Mouse (Mus musculus) embryonic fibroblast, embryonic 13.5 days (primary cell): ENCODE measurements around the gene Hist1h4c. TPM values are rescaled to one million over a fixed set of nuclear protein-coding genes. Genes with fewer than 3 reads are reported as not detected.
A peak's percentile ranks its signal among the peaks of the same experiment; 100 is the strongest.

Experiments
- H3K27ac ChIP-seq: 2 replicates; pipeline ENCODE4 v1.5.1; 2012; ENCODE audit warnings: low read length, control low read depth, inconsistent platforms; ENCODE audit not compliant: insufficient read depth
- H3K4me1 ChIP-seq: 2 replicates; pipeline ENCODE4 v1.6.1; 2011; ENCODE audit warnings: low read length; ENCODE audit not compliant: control insufficient read depth, insufficient read depth
- H3K4me3 ChIP-seq: 2 replicates; pipeline ENCODE4 v1.5.1; 2011; ENCODE audit warnings: mild to moderate bottlenecking, control low read depth, low read length; ENCODE audit not compliant: insufficient read depth
- CTCF ChIP-seq: IDR thresholded peaks from 2 replicates; pipeline ENCODE4 v1.5.1; 2011; ENCODE audit warnings: mild to moderate bottlenecking, control low read depth, low read length, moderate library complexity, borderline replicate concordance; ENCODE audit not compliant: insufficient read depth
- POLR2A ChIP-seq: IDR thresholded peaks from 2 replicates; pipeline ENCODE4 v1.6.1; 2011; ENCODE audit warnings: low read depth, mild to moderate bottlenecking, control low read depth, low read length, moderate library complexity
- polyA plus RNA-seq: library from polyadenylated mRNA; stranded (reverse); fragments of >200 nt; gene quantifications from 2 replicates; pipeline ENCODE4 v1.2.4, GENCODE M21; 2011; ENCODE audit warnings: low read depth; ENCODE audit not compliant: missing spikeins, insufficient read length

Hist1h4c gene
- polyA plus RNA-seq, 1 experiment: 3.8 TPM

GRCm38 (mm10) chr13:23742007-23742406, 43.8 kb upstream of the Hist1h4c start:
- TF ChIP-seq CTCF (no peak), POLR2A (no peak)
- H3K27ac ChIP-seq: no peak overlapping the region
- no peak overlapping the region for H3K4me3 ChIP-seq
- H3K4me1 ChIP-seq: peaks cover 6% of the 10 kb centered on the region; the same call in 1 of the 2 replicates

GRCm38 (mm10) chr13:23740910-23741309, 42.7 kb upstream of the Hist1h4c start:
- TF ChIP-seq CTCF (no peak), POLR2A (no peak)

GRCm38 (mm10) chr13:23740256-23740840, 42.1 kb upstream of the Hist1h4c start:
- Histone ChIP-seq H3K4me1 (peaks cover 6% of the 10 kb centered on the region), H3K4me3 (peak overlapping the region; percentile 83), H3K27ac (peak overlapping the region; percentile 96)
- TF ChIP-seq CTCF: no peak
- peak; percentile 45; the same call in 1 of the 2 replicates for TF ChIP-seq POLR2A

More at GRCm38 (mm10) chr13:23740910-23741309, 42.7 kb upstream of the Hist1h4c start:
- Histone ChIP-seq H3K27ac (no peak overlapping the region), H3K4me3 (no peak overlapping the region), H3K4me1 (peaks cover 6% of the 10 kb centered on the region; the same call in 1 of the 2 replicates)

- H3K4me3 ChIP-seq: peak overlapping the region; percentile 83
- H3K4me1 ChIP-seq: peaks cover 6% of the 10 kb centered on the region
- TF ChIP-seq CTCF: no peak
- peak; percentile 67 for TF ChIP-seq POLR2A
- peak overlapping the region; percentile 96 for H3K27ac ChIP-seq
Measured at GRCm38 (mm10) chr13:23739922-23740252, 41.6 kb upstream of the Hist1h4c start.

- H3K4me1 ChIP-seq: peaks cover 6% of the 10 kb centered on the region
- peak overlapping the region; percentile 83 for H3K4me3 ChIP-seq
- TF ChIP-seq POLR2A: peak; percentile 84
- no peak for TF ChIP-seq CTCF
- H3K27ac ChIP-seq: peak overlapping the region; percentile 96
Measured at GRCm38 (mm10) chr13:23739069-23739921, 41.0 kb upstream of the Hist1h4c start.

- peak within 1 kb of the TSS; percentile 83 for H3K4me3 ChIP-seq
- no peak for TF ChIP-seq CTCF
- peak; percentile 99 for TF ChIP-seq POLR2A
- peaks cover 4% of the 10 kb centered on the region; the same call in 1 of the 2 replicates for H3K4me1 ChIP-seq
- H3K27ac ChIP-seq: peak within 1 kb of the TSS; percentile 96
Measured at GRCm38 (mm10) chr13:23738677-23739068, 40.4 kb upstream of the Hist1h4c start, which contains the start of gene Hist1h1c. Gene Hist1h1c (plus strand): TSS chr13:23738808.

- Histone ChIP-seq H3K4me3 (no peak overlapping the region), H3K4me1 (peaks cover under 1% of the 10 kb centered on the region; the same call in 1 of the 2 replicates), H3K27ac (peak overlapping the region; percentile 96)
- no peak for TF ChIP-seq CTCF
- no peak for TF ChIP-seq POLR2A
Measured at GRCm38 (mm10) chr13:23738041-23738440, 39.8 kb upstream of the Hist1h4c start.

GRCm38 (mm10) chr13:23737091-23737490, 38.8 kb upstream of the Hist1h4c start:
- no peak for TF ChIP-seq CTCF
- TF ChIP-seq POLR2A: no peak
- Histone ChIP-seq H3K4me3 (no peak overlapping the region), H3K27ac (no peak overlapping the region), H3K4me1 (no peaks in the 10 kb centered on the region; the same call in 1 of the 2 replicates)

GRCm38 (mm10) chr13:23732156-23732804, 34.0 kb upstream of the Hist1h4c start:
- Histone ChIP-seq H3K27ac (no peak overlapping the region), H3K4me1 (no peaks in the 10 kb centered on the region; the same call in 1 of the 2 replicates), H3K4me3 (no peak overlapping the region)
- no peak for TF ChIP-seq POLR2A
- TF ChIP-seq CTCF: no peak
